Mouse (Mus musculus): ENCODE measurements around the gene Camta2. TPM values are rescaled to one million over a fixed set of nuclear protein-coding genes. Genes with fewer than 3 reads are reported as not detected.

Camta2 gene
- total RNA-seq (2014; fragmentation: Nextera tagmentation): 18.7 and 25.2 TPM in 2 replicates
- 1.5 and 3.0 TPM in 2 replicates for total RNA-seq (2017)

- peak; percentile 92 for ATAC-seq (replicated peaks; ENCODE audit: poor library complexity, severe bottlenecking)
Observed at GRCm38 (mm10) chr11:70687601-70688199, at the start of gene Camta2. Gene Camta2, minus strand, starts transcription at chr11:70688105.

GRCm38 (mm10) chr11:70733256-70733655, 45.4 kb upstream of the Camta2 start:
- ATAC-seq (replicated peaks; ENCODE audit: poor library complexity, severe bottlenecking): no peak

GRCm38 (mm10) chr11:70731178-70731577, 43.3 kb upstream of the Camta2 start:
- no peak for ATAC-seq (replicated peaks; ENCODE audit: poor library complexity, severe bottlenecking)

DNA sequence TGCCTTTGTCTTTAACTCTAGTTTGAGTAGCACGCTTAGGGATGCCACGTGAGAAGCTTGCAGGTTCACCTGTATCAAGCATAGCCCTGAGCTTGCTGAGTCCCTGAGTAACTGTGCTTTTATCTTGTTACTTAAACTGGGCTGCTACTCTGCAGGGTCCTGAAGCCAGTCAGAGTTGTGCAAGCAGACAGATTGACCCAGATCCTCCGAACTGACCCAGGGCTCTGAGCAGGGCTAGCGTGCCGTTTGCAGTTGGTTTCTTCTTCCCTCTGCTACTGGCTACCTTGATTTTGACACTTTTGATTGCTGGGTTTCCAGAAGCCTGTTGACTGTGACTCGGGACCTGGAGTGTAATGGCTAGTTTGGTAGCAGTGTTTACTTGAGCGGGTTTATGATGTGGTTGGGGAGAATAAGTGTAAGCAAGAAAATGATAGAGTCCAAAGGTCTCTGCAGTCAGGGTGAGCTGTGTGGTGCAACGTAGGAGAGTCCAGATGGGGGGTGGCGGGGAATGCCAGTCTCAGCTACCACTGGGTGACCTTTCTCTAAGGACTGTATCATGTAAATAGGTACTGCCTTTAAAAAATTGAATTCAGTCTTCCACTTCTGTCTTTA, 42.6 kb upstream of the Camta2 start:
- no peak for ATAC-seq (replicated peaks; ENCODE audit: poor library complexity, severe bottlenecking)

DNA sequence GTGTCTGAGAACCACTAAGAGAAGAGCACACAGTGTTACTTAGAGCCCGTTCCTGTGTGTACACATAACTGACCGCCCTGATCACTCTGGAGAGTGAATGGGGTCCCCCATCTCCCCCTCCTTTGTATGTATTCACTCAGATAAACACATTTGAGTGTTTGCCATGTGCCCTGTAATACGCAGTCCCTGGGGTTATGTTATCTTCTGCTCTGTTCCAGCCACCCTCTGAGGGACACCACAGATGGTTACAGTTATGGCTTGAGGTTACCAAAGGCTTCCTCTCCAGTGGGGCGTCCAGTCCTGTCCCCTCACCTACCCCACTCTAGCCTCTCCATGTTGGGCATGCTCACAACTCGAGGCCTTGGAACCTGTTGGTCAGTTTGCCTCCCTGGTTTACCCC, 39.5 kb upstream of the Camta2 start:
- no peak for ATAC-seq (replicated peaks; ENCODE audit: poor library complexity, severe bottlenecking)

GRCm38 (mm10) chr11:70726585-70726984, 38.7 kb upstream of the Camta2 start:
- no peak for ATAC-seq (replicated peaks; ENCODE audit: poor library complexity, severe bottlenecking)

GRCm38 (mm10) chr11:70724706-70725105, 36.8 kb upstream of the Camta2 start:
- ATAC-seq (replicated peaks; ENCODE audit: poor library complexity, severe bottlenecking): no peak

- ATAC-seq (replicated peaks; ENCODE audit: poor library complexity, severe bottlenecking): 0 out of 2 replicates have a peak, but pooled peaks have one; percentile 2
Observed at GRCm38 (mm10) chr11:70721072-70721471, 33.2 kb upstream of the Camta2 start.

DNA sequence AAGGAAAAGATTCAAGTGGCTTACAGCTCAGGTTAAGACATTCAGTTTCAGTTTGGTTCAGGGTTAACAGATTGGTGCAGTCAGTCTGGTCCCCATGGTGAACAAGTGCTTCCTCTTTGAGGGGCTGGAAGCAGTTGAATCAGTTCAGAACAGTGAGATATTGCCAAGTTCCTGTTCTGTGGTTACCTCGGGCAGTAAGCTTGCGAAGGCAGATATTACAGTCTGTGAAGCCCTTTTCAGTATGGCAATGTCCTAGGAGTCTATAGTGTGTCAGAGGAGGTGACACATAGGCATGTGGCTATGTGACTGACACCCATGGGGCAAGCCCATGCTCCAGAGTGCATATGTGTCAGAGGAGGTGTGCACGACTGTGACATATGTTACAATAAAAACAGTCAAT, 32.7 kb upstream of the Camta2 start:
- peak; percentile 96 for ATAC-seq (replicated peaks; ENCODE audit: poor library complexity, severe bottlenecking)

DNA sequence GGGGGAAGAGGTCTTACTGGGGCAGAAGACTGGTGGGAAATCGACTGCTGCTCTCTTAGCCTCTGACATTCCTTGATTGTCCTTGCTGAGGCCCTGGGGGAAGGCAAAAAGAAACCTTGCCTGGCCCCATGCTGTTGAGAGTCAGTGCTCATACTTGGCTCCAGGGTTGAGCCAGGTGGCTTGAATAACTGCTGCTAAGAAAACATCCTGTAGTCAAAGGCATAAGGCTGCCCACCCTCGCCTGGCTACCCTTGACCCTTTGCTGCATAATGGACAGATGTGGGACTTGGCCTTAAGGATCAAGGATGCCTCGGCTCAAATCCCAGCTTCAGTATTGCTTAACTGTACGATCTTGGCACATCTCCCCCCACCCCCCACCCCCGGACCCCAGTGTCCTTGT, 30.6 kb upstream of the Camta2 start:
- ATAC-seq (replicated peaks; ENCODE audit: poor library complexity, severe bottlenecking): no peak

DNA sequence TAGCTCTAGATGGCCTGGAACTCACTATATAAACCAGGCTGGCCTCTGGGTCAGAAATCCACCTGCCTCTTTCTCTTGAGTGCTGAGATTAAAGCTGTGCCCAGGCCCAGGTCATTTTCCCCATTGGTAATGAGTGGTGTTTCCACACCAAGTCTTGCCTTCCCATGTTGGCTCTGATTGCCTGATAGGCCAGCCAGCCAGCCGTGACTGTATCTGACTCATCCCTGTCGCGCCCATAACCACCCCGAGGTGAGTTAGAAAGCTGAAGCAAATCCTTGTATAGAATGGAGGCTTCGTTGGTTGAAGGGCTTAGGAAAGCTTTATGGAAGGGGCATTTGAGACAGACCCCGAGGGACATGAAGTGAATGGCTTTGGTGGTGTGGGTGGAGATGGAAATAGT, 27.9 kb upstream of the Camta2 start:
- ATAC-seq (replicated peaks; ENCODE audit: poor library complexity, severe bottlenecking): no peak

DNA sequence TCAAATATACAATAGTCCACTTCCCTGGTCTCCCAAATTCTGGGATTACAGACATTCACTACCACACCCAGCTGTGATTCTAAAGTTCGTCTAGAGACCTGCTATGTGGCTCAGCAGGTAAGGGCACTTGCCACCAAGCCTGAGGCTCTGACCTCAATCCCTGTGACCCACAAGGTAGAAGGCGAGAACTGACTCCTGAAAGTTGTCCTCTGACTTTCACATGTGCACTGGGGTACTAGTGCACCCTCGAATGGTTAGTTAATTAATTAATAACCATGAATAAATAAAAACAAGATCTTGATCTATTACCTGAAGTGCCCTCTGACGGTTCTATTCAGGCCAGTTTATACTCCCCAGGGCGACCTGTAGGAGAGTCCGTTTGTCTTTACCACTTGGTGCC, 25.3 kb upstream of the Camta2 start:
- ATAC-seq (replicated peaks; ENCODE audit: poor library complexity, severe bottlenecking): no peak

- ATAC-seq (replicated peaks; ENCODE audit: poor library complexity, severe bottlenecking): no peak
Observed at GRCm38 (mm10) chr11:70711026-70711425, 23.1 kb upstream of the Camta2 start.

GRCm38 (mm10) chr11:70706127-70706526, 18.2 kb upstream of the Camta2 start:
- ATAC-seq (replicated peaks; ENCODE audit: poor library complexity, severe bottlenecking): no peak

GRCm38 (mm10) chr11:70702781-70703180, 14.9 kb upstream of the Camta2 start:
- ATAC-seq (replicated peaks; ENCODE audit: poor library complexity, severe bottlenecking): no peak

- no peak for ATAC-seq (replicated peaks; ENCODE audit: poor library complexity, severe bottlenecking)
Observed at GRCm38 (mm10) chr11:70701984-70702733, 14.3 kb upstream of the Camta2 start.

- ATAC-seq (replicated peaks; ENCODE audit: poor library complexity, severe bottlenecking): no peak
Observed at GRCm38 (mm10) chr11:70701221-70701955, 13.5 kb upstream of the Camta2 start.

DNA sequence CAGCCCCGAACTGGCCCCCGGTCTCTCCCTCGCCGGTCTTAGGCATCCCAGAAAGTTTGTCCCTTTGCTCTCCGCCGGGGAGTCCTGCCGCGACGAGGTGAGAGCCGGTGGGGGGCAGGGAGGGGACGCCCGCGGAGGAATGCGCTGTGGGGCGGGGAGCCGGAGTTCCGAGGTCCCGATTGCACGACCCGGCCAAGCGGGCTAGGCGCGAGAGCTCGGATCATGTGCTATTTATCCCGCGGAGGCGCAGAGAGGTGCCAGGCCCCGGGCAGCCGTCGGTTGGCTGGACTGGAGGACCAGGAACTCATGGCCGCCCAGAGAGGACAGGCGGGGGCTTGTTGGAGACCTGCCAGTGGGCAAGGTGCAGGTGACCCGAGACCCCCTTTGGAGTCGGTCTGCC, 12.7 kb upstream of the Camta2 start:
- ATAC-seq (replicated peaks; ENCODE audit: poor library complexity, severe bottlenecking): peak; percentile 31

DNA sequence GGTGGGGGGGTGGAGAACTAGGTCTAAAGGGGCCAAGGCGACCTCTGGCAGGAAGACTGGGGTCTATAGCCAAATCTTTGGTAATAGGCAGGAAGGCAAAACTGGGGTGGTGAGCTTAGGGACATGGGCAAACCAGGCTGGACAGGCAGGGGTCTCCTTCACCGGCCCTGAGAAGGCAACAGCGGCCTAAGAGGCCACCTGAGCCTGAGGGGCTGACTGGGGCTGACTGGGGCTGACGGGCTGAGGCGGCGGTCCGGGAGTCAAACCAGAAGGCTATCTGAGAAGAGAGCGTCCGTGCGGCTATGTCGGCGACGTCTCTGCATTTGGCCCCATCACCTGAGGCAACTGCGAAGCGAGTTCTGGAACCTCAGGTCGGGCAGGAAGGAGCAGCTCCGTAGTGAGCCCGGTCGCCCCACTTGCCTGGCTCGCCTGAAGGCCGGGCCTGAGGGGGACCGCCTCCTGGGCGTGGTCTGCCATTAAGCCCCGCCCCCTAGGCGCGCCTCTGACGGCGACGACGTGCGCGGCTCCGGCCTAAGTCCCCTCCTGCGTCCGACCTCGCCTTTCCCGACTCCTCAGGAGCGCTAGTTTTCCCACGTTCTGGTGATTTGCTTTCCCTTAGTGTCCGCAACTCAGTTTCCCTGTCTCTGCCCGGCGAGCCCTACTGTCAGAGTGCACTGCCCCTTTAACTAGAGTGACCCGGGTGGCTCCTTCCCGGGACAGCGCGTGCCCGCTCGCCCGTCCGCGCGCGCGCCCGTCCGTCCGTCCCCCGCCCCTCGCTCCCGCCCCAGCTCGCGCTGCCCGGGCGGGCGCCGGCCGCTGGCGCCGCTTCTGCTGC, 12.0 kb upstream of the Camta2 start, which contains the start of the genes Inca1 and Kif1c:
Gene Inca1, minus strand, starts transcription at position 434 of the 835 bp plus-strand sequence.
Gene Kif1c, plus strand, starts transcription at position 827 of the 835 bp plus-strand sequence.
- peak; percentile 98 for ATAC-seq (replicated peaks; ENCODE audit: poor library complexity, severe bottlenecking)

- ATAC-seq (replicated peaks; ENCODE audit: poor library complexity, severe bottlenecking): no peak
Observed at GRCm38 (mm10) chr11:70699051-70699450, 11.1 kb upstream of the Camta2 start.
